Mouse (Mus musculus) neural tube, embryonic 14.5 days (tissue): Measurements from ENCODE around the gene Egr4. TPM values are rescaled to one million over a fixed set of nuclear protein-coding genes. Genes with fewer than 3 reads are reported as not detected.

ENCODE experiments used
- ATAC-seq: fragments of 200-750 bp; cut with Nextera tagmentation; 2 replicates; pipeline ENCODE4 v1.8.0; 2017; ENCODE audit warnings: low read depth, mild to moderate bottlenecking, moderate TSS enrichment, moderate library complexity
- H3K27ac ChIP-seq: fragments of 300-500 bp; sonication (generic); 2 replicates; pipeline ENCODE4 v1.5.1; 2014; ENCODE audit warnings: low read depth, mild to moderate bottlenecking, control low read depth, low read length, moderate library complexity, mixed read lengths
- H3K27me3 ChIP-seq: fragments of 300-500 bp; sonication (generic); 2 replicates; pipeline ENCODE4 v1.6.1; 2014; ENCODE audit warnings: low read length; ENCODE audit not compliant: control insufficient read depth, insufficient read depth
- H3K36me3 ChIP-seq: fragments of 300-500 bp; sonication (generic); 2 replicates; pipeline ENCODE4 v1.6.1; 2014; ENCODE audit warnings: low read length, mixed read lengths; ENCODE audit not compliant: control insufficient read depth, insufficient read depth
- H3K4me1 ChIP-seq: fragments of 300-500 bp; sonication (generic); 2 replicates; pipeline ENCODE4 v1.6.1; 2014; ENCODE audit warnings: low read length; ENCODE audit not compliant: control insufficient read depth, insufficient read depth
- H3K4me2 ChIP-seq: fragments of 300-500 bp; sonication (generic); 2 replicates; pipeline ENCODE4 v1.6.1; 2014; ENCODE audit warnings: mild to moderate bottlenecking, low read depth, low read length, control low read depth
- H3K4me3 ChIP-seq: fragments of 300-500 bp; sonication (generic); 2 replicates; pipeline ENCODE4 v1.5.1; 2014; ENCODE audit warnings: low read depth, low read length, control low read depth, mixed read lengths
- H3K9ac ChIP-seq: fragments of 300-500 bp; sonication (generic); replicated peaks from 2 replicates; pipeline ENCODE4 v1.6.1; 2014; ENCODE audit warnings: low read depth, mild to moderate bottlenecking, control low read depth, low read length, mixed read lengths
- H3K9me3 ChIP-seq: fragments of 300-500 bp; sonication (generic); 2 replicates; pipeline ENCODE4 v1.6.1; 2016; ENCODE audit warnings: low read length; ENCODE audit not compliant: control insufficient read depth
- WGBS: fragments of 180-500 bp; shearing (Covaris S2); extraction: QIAGEN DNeasy Blood & Tissue Kit; methylation state at CpG from one replicate; pipeline ENCODE4 v1.1.7; 2014; 5-methylcytosine and 5-hydroxymethylcytosine counted together
- polyA plus RNA-seq: library from polyadenylated mRNA; unstranded; fragments of >200 nt; fragmentation: Nextera tagmentation; extraction: Ambion mirVana; gene quantifications from 2 replicates; pipeline ENCODE4 v1.2.1, GENCODE M21; 2014

Gene Egr4
- polyA plus RNA-seq, 1 experiment from 2014 or later: not detected

DNA sequence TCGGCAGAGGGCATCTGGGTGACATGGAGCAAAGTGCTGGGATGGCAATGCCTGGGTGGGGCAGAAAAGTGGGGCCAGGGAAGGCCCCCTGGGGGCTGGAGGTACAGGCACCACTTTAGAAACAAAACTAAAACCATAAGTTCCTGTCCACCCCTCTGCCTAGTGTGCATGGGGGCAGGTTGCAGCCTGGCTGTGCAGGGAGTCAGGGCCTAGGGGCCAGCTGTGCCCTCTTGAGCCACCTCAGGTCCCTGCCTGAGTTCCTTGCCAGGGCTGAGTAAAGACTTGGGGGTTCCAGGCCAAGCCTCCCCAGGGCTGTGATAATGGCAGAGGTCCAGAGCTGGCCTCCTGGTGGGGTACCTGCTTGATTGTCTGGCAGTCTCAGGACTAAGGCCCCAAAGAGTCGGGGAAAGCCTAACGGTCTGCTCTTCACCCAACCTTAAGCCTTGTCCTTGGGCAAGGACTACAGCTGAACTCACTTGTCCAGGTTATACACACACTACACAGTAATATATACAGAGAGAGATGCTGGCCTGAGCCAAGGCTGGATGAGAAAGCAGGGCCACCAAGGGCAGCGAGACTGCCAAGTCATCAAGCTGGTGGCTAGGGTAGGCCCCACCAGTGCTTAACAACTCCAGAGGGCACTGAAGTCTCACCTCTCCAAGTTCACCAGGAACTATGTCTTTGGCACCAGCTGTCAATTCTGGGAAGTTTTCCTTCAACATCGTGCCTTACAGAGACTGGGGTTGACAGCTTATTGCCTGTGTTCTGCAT lies 43.5 kb downstream of the Egr4 start:
- H3K9ac ChIP-seq: no peak overlapping the region
- no peaks in the 10 kb centered on the region for H3K4me1 ChIP-seq
- H3K27me3 ChIP-seq: no peaks in the 10 kb centered on the region
- peaks cover 56% of the 10 kb centered on the region for H3K36me3 ChIP-seq
- WGBS: 79% methylated on average over 5 of the region's 5 CpGs
- H3K4me2 ChIP-seq: no peak overlapping the region
- ATAC-seq: no peak
- H3K4me3 ChIP-seq: no peak overlapping the region
- no peak overlapping the region for H3K27ac ChIP-seq
- H3K9me3 ChIP-seq: no peaks in the 10 kb centered on the region

DNA sequence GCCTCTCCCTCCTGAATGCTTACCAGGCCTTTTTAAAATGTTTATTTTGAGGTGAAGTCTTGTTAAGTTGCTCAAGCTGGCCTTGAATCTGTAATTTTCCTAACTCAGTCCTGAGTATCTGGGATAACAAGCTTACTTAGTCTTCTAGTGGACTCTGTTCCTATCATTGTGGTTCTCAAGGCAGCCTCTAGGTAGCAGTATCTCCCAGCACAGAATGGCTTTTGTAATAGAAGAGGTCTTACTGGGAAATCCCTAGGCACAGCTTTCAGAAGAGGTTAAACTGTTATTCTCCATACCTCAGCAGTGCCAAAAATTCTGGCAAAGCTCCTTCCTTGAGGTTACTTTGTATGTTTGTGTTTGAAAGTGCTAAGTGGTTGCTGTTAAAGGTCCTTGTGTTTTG lies 48.0 kb downstream of the Egr4 start:
- Histone ChIP-seq H3K9me3 (no peaks in the 10 kb centered on the region), H3K27ac (no peak overlapping the region)

More for the DNA sequence above, 48.0 kb downstream of the Egr4 start:
- no peak overlapping the region for H3K4me2 ChIP-seq
- no peaks in the 10 kb centered on the region for H3K4me1 ChIP-seq
- no peak overlapping the region for H3K4me3 ChIP-seq
- no peaks in the 10 kb centered on the region for H3K27me3 ChIP-seq
- H3K36me3 ChIP-seq: peaks cover 86% of the 10 kb centered on the region
- ATAC-seq: no peak
- no peak overlapping the region for H3K9ac ChIP-seq

Other genes with a start within 250 kb of the Egr4 start
- 21.3 and 29.7 TPM in 2 replicates for gene Sfxn5, start 180.2 kb downstream of the Egr4 start, polyA plus RNA-seq
- gene Rab11fip5, start 139.0 kb downstream of the Egr4 start, polyA plus RNA-seq: 15.6 and 20.5 TPM in 2 replicates
- gene Noto, start 89.7 kb downstream of the Egr4 start, polyA plus RNA-seq: not detected in 2 replicates
- gene Smyd5, start 81.6 kb downstream of the Egr4 start, polyA plus RNA-seq: 58.8 and 67.0 TPM in 2 replicates
- gene Cct7, start 62.1 kb downstream of the Egr4 start, polyA plus RNA-seq: 595 and 603 TPM in 2 replicates
- gene Pradc1, start 61.6 kb downstream of the Egr4 start, polyA plus RNA-seq: 21.4 and 23.0 TPM in 2 replicates
- gene Fbxo41, start 10.6 kb downstream of the Egr4 start, polyA plus RNA-seq: 9.9 and 10.0 TPM in 2 replicates
- gene Alms1, start 73.9 kb upstream of the Egr4 start, polyA plus RNA-seq: 6.5 and 6.6 TPM in 2 replicates
- not detected in 2 replicates for gene Nat8f7, start 199.6 kb upstream of the Egr4 start, polyA plus RNA-seq